Mouse (Mus musculus) megakaryocyte, adult 5-6 weeks (primary cell): ENCODE data around the gene Cdc42bpa. TPM values are rescaled to one million over a fixed set of nuclear protein-coding genes. Genes with fewer than 3 reads are reported as not detected.
A peak's percentile ranks its signal among the peaks of the same experiment; 100 is the strongest.

ENCODE experiments used
- ATAC-seq: 2 replicates; pipeline ENCODE4 v1.8.0; 2016; ENCODE audit warnings: mild to moderate bottlenecking, inconsistent platforms; ENCODE audit not compliant: poor library complexity, severe bottlenecking
- total RNA-seq, 2 experiments: library from RNA; stranded (forward) in 1 of 2; stranded (reverse) in 1 of 2; fragments of 153-499, 151-499 nt in 1 of 2; fragments of 221-1000, 200-1000 nt in 1 of 2; gene quantifications; 2 replicates each; pipeline versions ENCODE4 v1.2.3 to v1.2.4; 2015 to 2017

Gene Cdc42bpa
- total RNA-seq, 2 experiments from 2014 or later, result 1.0 to 2.7 TPM

DNA sequence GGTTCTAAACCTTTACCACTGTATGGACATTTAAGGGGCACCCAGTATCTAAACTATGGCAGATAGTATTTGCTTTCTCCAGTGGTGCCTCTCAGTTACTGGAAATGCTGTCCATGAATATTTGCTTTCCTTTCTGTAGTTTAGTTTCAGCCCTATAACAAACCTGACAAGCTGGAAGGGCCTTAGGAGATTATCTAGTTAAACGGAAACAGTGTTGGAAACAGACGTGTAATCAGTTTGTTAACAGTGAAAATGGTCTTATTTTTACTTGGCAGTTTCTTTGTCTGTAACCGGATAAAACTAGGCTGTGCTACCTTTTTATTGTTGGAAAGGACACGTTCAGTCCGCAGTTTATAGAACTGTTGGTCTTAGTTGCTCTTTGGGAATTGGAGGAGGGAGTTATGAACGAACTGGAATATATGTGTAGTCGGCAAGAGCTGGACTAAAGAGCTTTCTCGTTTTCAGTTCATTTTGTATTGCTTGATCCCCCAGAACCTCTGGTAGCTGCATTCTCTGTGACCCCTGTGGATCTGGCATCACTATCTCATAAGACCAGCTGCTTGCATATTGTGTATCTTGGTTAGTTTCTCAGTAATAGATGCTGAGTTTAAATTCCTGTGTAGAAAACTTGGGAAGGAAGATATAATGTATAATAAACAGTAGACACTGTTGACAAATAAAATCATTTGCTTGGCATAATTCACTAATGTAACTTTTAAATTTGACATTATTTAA lies 70.5 kb downstream of the Cdc42bpa start:
- ATAC-seq, result no peak

DNA sequence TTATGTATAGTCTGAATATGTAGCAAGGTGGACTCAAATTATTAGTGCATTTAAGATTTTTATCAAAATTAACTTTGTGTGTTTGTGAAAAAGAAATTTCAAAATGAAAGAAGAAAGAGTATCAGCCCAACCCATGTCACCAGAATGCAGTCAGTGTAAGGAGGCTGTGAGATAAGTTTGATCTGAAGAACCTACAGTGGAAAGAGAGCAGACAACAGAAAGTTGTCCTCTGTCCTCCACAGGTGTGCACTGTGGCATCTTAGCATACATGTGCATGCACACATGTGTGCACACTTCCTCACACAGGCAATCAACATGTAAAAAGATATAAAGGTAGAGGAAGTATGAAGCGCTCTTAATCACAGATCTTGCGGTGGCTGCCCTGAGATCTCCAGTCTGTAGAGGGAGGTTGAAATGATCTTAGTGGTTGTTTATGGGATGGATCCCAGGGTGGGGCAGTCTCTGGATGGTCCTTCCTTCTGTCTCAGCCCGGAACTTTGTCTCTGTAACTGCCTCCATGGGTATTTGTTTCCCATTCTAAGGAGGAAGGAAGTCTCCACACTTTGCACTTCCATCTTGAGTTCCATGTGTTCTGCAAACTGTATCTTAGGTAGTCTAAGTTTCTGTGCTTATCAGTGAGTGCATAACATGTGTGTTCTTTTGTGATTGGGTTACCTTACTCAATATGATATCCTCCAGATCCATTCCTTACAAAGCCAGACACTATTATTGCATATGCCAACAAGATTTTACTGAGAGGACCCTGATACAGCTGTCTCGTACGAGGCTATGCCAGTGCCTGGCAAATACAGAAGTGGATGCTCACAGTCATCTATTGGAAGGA lies 71.7 kb downstream of the Cdc42bpa start:
- ATAC-seq, result no peak

DNA sequence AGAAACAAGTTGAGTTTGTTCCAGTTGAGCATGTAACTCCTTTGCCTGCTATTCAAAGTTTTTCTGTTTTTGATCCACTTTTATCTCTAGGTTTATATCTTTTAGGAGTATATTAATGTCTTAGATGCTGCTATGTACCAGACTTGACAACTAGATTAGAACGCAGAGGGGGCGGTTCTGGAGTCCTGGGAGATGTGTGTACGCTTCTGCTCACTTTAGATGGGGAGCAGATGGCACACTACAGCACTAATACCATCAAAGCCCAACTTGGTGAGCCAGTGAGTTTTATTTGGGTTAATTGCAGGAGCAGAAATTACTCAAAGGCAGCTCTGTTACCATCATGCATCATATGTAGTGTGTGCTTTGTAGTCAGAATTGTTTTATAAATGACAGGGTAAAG lies 77.2 kb downstream of the Cdc42bpa start:
- ATAC-seq, result no peak

DNA sequence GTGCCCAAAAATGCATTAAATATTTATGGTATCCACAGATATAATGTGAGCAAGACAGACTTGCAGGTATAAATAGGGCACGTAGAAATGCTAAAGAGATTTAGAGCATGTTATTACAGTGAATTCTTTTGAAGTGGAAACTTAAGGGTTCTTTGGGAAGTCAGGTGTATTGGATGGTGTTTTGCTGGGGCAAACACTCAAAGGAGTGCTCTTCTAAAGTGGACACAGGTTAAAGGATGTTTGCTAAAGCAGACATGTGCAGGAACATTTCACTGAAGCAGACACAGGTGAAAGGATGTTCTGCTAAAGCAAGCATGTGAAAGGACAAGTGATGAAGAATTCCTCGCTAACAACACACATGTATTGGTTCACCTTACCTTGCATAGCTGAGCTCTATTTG lies 83.9 kb downstream of the Cdc42bpa start:
- ATAC-seq, result no peak

DNA sequence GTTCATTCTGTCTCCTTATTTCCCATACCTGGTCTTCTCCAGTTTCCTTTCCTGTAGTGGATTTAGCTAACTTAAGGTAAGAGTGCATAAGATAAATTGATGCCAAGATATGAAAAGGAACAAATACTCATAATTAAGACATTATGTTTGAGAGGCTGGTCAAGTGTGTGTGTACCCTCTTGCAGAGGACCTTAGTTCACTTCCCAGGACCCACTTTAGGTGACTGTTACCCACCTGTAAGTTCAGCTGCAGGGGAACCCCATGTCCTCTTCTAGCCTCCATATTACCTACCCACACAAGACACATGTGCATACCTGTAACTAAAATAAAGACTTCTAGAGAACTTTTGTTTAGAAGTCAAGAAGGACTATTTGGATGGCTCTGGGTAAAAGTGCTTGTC lies 84.9 kb downstream of the Cdc42bpa start:
- no peak for ATAC-seq

DNA sequence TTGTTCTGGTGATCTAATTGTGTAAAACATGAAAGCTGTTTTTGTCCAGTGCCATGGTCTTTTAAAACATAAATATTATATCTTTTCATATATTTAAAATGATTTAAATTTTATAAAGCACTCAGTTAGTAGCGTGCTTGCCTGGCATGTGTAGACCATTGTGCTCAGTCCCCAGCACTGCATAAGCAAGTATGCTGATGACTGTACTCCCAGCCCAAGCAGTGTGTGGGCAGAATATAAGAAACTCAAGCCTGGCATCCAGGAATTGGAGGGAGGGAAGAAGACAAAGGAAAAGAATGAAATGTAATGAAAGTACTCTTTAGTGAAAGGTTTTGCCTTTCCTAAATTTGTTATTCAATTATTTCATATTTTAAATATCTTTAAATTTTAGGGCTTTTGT lies 128.9 kb downstream of the Cdc42bpa start:
- no peak for ATAC-seq

DNA sequence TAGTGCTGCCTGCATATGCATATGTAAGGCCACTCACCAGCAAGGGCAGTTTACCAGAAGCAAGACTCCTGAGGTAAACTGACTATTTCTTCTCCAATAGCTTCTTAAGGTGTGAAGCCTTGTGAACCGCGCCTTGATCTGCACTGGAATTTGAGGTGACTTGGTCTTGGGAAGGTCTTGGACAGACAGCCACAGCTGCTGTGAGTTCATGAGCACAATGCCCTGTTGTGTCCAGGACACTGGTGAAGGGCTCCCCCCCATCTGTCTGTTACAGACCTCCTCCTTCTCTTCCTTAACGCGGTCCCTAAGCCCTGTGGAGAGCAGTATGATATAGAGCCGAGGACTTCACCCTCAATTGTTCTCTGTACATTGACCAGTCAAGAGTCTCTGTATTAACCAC lies 138.2 kb downstream of the Cdc42bpa start:
- ATAC-seq, result no peak

DNA sequence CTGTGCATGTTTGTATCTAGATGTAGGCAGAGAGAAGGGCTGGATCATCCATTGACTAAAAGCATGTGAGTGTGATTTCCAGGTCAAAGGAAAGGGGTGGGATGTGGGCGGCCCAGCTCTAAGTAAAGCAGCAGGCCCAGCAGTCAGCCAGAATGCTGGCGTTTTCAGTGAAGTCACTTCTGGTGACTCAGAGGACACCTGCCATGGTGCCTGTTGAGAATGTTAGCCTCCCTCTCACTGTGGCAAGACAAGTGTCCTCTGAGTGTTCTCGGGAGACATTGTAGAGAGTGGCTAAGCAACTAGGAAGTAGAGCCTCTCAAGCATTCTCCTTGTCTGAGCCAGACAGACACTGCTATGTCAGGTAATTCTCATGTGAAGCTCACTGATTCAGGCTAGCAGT lies 144.3 kb downstream of the Cdc42bpa start:
- ATAC-seq, result no peak

DNA sequence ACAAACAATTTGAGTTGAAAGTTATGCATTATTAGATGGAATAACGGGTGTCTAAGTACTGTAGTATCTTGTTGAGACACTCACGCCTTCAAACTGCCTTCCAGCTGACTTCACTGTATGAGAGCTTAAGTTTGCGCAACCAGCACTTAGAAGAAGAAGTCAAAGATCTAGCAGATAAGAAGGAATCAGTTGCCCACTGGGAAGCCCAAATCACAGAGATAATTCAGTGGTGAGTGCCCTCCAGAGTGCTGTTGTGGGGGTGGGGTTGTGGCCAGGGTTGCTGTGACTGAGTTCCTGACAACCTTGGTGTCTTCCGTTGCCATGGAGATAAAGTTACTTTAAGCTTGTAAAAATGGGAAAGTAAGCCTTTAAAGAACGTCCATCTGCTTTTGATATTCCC lies 148.8 kb downstream of the Cdc42bpa start:
- peak; percentile 57 for ATAC-seq

DNA sequence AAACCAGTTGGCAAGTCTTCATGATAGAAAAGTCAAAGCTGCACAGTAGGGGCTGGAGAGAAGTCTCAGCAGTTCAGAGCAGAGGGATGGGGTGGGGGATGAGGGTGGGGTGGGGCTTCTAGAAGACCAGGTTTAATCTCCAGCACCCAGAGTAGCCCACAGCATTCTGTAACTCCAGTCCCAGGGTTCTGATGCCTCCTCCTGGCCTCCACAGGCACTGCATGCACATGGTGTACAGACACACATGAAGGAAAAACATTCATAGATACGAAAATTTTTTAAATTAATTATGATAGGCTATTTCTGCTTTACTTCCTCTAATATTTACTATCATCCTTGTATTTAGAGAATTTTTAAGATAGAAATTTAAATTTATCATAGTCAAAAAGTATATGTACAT lies 156.3 kb downstream of the Cdc42bpa start:
- ATAC-seq, result no peak

DNA sequence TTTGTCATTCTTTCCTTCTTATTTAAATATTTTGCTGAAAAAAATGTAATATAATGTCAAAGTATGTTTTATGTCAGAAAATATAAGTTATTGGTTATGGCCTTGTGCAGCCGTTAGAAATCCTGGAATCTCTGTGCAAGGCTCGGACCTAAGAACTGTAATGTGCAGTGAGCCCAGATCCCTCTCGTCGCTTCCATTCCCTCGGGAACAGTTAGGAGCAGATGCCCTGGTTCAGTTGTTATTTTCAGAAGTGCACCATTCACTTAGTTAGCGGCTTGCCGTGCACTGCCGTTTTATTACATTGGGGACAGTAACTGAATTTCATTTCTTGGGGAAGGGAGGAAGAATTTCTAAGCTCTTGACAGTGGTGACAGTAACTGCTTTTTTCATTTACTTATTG lies 158.0 kb downstream of the Cdc42bpa start:
- no peak for ATAC-seq

DNA sequence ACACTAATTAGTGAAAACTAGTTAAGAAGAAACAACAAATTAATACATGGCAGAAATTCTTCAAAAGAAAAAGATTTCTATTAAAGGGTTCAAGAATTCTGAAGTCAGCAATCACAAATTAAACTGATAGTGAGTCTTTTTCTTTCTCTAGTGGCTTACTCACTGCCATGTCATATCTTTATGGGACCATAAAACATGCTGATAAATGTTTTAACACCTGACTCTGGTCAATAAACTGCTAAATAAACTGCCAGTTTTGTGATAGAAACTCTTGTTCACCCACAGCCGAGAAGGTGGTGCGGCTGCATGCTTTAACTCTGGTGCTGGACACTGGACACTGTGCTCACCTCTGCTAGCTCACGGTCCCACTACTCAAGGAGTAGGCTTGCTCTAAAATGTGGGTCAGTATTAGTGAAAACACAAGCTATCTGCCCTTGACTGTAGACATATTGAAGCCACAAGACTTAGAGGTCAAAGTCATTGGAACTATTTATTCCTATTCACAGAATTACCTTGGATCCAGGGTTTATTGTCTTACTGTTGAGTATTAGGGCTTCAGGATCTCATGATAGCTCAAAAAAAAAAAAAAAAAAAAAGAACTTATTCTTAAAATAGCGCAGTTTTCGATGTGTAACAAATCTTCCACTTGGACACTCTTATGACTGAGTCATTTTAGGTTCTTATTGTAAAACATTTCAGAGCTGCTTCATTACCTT lies 168.0 kb downstream of the Cdc42bpa start:
- ATAC-seq, result no peak

DNA sequence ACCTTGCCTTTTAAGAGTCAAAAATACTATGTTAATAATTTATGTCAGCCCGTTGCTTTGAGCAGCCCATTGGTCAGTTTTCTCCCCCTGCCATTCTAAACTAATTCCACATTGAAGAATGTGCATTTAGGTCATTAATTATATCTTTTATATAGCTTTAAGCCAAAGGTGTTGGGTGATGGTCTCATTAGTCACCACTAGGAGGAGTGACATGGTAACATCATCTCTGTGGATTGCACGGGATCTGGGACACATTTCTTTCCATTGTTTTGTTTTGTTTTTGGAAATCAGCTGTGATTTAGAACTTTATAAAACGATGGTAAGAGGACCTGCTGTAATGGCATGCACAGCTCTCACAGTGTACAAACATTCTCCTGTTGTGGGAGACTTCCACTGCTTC lies 171.1 kb downstream of the Cdc42bpa start:
- no peak for ATAC-seq

DNA sequence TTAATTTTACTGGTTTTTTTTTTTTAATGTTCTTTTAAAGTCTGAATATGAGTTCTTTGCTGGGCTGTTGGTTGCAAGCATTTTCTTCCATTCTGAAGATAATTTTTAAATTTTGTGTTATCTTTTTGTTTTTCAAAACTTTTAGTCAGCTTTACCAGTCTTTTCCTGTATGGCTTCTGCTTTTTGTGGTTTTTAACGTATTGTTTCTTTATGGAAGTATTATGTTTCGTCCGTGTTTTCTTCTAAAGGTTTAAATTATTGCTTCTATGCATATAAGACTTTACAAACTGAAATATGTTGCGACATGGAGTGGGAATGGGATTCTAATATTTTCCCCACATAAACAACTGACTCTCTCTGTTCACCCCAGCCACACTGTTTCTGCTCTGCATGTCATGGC lies 171.9 kb downstream of the Cdc42bpa start:
- ATAC-seq, result no peak

DNA sequence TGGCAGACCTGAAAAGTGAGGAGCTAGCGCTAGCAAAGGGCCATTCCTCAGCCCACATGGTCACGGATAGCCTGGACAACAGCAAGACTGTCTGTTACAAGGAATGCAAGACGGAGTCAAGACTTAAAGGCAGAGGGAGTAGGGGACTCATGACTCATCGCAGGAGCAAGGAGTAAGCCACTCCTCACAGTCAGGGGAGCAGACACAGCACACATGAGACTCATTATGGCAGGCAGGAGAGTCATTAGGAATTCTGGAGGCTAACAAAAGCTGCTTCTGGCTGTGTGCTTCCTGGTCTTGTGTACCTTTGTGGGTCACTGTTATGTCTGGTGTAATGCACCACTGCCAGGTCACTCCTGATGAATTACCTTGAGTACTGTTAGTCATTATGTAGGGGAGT lies 178.9 kb downstream of the Cdc42bpa start:
- no peak for ATAC-seq

DNA sequence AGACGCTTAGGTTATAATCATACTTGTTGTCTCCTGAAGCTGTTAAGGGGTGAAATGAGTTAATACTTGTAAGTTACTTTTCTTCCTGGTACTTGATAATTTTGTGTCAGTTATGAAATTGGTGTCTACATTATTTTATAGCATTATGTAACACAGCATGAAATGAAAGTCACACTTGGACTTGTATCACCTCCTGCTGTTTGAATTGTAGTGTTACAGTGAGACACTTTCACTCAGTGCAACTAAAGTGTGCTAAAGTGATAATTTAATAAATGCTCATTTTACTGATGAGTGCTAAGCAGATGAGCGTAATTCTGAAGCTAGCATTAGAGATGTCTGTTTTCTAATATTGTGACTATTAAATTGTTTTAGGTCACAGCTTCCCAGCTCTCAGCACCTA lies 180.7 kb downstream of the Cdc42bpa start:
- ATAC-seq, result no peak

DNA sequence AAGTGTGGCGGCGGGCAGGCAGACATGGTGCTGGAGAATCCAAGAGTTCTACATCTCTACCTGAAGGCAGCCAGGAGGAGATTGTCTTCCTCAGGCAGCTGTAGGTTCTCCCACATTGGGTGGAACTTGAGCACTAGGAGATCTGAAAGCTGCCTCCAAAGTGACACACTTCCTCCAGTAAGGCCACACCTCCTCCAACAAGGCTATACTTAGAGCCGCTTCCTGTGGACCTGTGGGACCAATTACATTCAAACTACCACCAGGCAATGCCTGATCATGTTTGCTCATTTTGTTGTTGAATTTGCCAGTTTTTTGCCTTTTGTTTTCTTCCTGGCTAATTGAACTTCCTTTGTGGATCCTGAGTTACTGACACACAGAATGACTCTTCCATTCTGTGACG lies 187.8 kb downstream of the Cdc42bpa start:
- ATAC-seq, result peak; percentile 59

DNA sequence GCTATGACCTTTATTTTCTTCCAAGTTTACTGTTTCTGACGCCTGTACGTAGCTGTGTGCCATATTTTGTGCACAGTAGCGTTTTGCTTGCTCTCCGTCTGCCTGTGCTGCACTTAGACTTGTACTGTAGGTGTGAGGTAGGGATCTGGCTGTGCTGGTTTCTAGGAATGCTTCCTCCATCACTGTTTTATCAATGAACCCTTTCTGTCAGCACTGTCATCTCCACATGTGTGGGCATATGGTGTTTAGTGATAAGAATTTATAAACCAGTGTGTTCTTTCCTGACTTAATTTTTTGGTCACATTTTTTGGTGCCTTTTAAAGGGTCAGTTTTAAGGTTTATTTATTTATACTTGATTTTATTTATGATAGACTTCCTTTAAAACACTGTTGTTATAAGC lies 188.3 kb downstream of the Cdc42bpa start:
- no peak for ATAC-seq

DNA sequence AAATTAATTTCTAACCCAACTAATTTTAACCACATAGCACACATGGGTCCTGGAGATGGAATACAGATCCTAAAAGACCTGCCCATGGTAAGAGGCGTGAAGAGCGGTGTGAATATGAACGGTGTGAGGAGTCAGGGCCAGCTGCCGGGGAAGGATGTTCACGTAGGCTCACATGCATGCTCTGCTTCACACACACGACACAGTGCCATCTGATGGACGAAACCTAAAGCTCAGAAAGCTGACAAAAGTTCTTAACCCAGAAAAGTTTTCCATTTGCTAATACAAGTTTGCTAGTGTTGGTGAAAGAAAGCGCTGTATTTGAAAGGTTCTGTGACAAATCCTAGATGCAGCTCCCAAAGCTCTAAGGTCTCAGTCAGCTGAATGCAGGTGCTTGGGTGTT lies 190.9 kb downstream of the Cdc42bpa start:
- ATAC-seq, result no peak

DNA sequence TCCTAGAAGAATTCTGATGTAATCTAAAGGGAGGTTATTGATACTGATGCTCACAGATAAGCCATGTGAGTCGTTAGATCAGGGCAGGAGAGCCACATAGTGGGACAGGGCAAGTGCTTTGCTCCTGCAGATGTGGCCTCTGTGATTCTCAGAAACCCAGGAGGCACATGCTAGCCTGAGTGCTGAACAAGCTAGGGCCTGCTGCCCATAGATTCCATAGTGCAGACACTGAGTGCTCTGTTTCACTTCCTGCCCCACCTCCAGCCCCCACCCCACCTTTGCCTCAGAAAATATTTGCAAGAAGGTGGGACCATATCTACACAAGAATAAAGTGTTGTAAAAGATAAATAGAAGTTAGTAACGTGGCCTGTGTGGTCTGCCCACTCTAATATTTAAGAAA lies 198.4 kb downstream of the Cdc42bpa start:
- ATAC-seq, result no peak

DNA sequence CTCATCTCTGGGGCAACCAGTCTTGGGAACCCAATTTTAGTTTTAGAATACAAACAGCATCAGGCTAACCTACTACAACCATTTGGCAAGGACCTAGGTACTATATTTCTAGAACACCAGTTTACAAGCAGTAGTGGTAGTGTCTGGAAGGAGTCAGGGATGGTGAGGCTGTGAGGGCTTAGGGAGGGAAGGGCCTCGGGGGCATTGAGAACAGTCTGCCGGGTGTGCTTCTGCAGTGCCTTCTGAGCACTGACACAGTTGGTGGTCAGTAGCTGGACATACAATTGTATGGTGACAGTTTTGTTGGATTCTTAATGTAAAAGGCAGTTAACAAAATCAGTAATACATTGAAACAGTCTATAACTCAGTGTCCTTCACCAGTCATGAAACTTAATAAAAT lies 200.3 kb downstream of the Cdc42bpa start:
- ATAC-seq, result no peak

DNA sequence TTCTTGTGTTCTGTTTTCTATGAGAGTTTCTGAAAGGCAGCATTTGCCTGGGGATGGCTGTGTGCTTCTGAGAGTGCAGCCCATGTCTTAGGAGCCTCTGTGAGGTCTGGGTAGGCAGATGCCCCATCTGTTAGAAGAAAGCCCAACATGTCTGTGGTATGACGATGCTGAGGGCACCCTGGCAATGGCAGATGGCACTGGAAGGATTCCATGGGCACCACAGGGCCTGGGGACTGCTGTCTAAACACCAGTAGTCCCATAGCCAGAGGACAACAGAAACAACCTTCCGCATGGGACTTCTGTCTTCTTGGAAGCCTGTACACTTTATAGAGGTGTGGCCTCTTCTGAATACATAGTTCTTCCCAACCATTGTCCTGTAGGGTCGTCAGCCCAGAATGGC lies 200.9 kb downstream of the Cdc42bpa start:
- ATAC-seq, result no peak
